Mouse (Mus musculus): ENCODE data around the gene Tsc22d1.

The Tsc22d1 gene

GRCm38 (mm10) chr14:76442160-76442559 is 27.4 kb downstream of the Tsc22d1 start:
- no peak for DNase-seq (ENCODE audit: low read depth)

- DNase-seq (ENCODE audit: low read depth), result no peak
These were observed 34.2 kb downstream of the Tsc22d1 start for GRCm38 (mm10) chr14:76448987-76449386.

- DNase-seq (ENCODE audit: low read depth), result no peak
These were observed 36.2 kb downstream of the Tsc22d1 start for GRCm38 (mm10) chr14:76451011-76451410.

- no peak for DNase-seq (ENCODE audit: low read depth)
These were observed 38.1 kb downstream of the Tsc22d1 start for GRCm38 (mm10) chr14:76452751-76453360.

- DNase-seq (ENCODE audit: low read depth), result no peak
These were observed 39.9 kb downstream of the Tsc22d1 start for GRCm38 (mm10) chr14:76454673-76455072.

- DNase-seq (ENCODE audit: low read depth), result no peak
These were observed 40.4 kb downstream of the Tsc22d1 start for GRCm38 (mm10) chr14:76455159-76455558.

- DNase-seq (ENCODE audit: low read depth), result no peak
These were observed 42.9 kb downstream of the Tsc22d1 start for GRCm38 (mm10) chr14:76457696-76458095.

- no peak for DNase-seq (ENCODE audit: low read depth)
These were observed 45.4 kb downstream of the Tsc22d1 start for GRCm38 (mm10) chr14:76460181-76460580.

GRCm38 (mm10) chr14:76461182-76461775 is 46.5 kb downstream of the Tsc22d1 start:
- no peak for DNase-seq (ENCODE audit: low read depth)

- DNase-seq (ENCODE audit: low read depth), result no peak
These were observed 48.8 kb downstream of the Tsc22d1 start for GRCm38 (mm10) chr14:76463414-76464098.

- no peak for DNase-seq (ENCODE audit: low read depth)
These were observed 50.2 kb downstream of the Tsc22d1 start for GRCm38 (mm10) chr14:76464967-76465366.

- DNase-seq (ENCODE audit: low read depth), result peak; percentile 79
These were observed 52.0 kb downstream of the Tsc22d1 start for GRCm38 (mm10) chr14:76466641-76467323.

GRCm38 (mm10) chr14:76467932-76468331 is 53.2 kb downstream of the Tsc22d1 start:
- DNase-seq (ENCODE audit: low read depth), result no peak

- DNase-seq (ENCODE audit: low read depth), result no peak
These were observed 56.5 kb downstream of the Tsc22d1 start for GRCm38 (mm10) chr14:76471301-76471700.

GRCm38 (mm10) chr14:76472487-76472886 is 57.7 kb downstream of the Tsc22d1 start:
- DNase-seq (ENCODE audit: low read depth), result no peak

- peak; percentile 63 for DNase-seq (ENCODE audit: low read depth)
These were observed 58.6 kb downstream of the Tsc22d1 start for GRCm38 (mm10) chr14:76473404-76473803.

GRCm38 (mm10) chr14:76474165-76474564 is 59.4 kb downstream of the Tsc22d1 start:
- no peak for DNase-seq (ENCODE audit: low read depth)

- DNase-seq (ENCODE audit: low read depth), result no peak
These were observed 62.0 kb downstream of the Tsc22d1 start for GRCm38 (mm10) chr14:76476770-76477169.

GRCm38 (mm10) chr14:76478076-76478475 is 63.3 kb downstream of the Tsc22d1 start:
- DNase-seq (ENCODE audit: low read depth), result no peak

GRCm38 (mm10) chr14:76478616-76479015 is 63.9 kb downstream of the Tsc22d1 start:
- DNase-seq (ENCODE audit: low read depth), result no peak

- no peak for DNase-seq (ENCODE audit: low read depth)
These were observed 65.1 kb downstream of the Tsc22d1 start for GRCm38 (mm10) chr14:76479867-76480266.

GRCm38 (mm10) chr14:76480507-76480906 is 65.7 kb downstream of the Tsc22d1 start:
- DNase-seq (ENCODE audit: low read depth), result no peak

- DNase-seq (ENCODE audit: low read depth), result no peak
These were observed 68.9 kb downstream of the Tsc22d1 start for GRCm38 (mm10) chr14:76483701-76484100.

All from c-Kit-positive CD71-negative TER-119-negative erythroid progenitor cells, embryonic 14.5 days (primary cell).